Mouse (Mus musculus): ENCODE results near the gene Yipf3.

DNA sequence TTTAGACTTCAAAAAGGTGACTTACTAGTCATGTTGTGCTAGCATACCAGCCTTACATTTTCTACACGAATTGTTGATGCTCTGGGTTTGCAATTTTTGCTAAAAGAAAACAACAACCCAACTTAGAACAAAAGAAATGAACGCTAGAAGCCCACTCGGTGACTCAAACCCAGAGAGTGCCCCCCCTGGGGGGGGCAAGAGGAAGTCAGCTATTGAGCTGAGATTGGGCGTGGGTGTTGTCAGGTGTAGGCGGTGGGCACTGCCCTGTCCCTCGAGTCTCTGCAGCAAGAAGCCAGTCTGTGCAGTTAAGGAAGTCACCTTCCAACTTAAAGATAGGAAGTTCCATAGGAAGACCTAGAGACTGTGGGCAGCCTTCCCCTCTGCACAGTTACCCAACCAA is 48.7 kb downstream of the Yipf3 start:
- TF ChIP-seq GATA1 (IDR thresholded peaks at IDR 0.05; ENCODE audit: low read length) (no peak), TAL1 (IDR thresholded peaks at IDR 0.05; ENCODE audit: low read length) (no peak)
